Mouse (Mus musculus): ENCODE results near the gene Cd151.

DNA sequence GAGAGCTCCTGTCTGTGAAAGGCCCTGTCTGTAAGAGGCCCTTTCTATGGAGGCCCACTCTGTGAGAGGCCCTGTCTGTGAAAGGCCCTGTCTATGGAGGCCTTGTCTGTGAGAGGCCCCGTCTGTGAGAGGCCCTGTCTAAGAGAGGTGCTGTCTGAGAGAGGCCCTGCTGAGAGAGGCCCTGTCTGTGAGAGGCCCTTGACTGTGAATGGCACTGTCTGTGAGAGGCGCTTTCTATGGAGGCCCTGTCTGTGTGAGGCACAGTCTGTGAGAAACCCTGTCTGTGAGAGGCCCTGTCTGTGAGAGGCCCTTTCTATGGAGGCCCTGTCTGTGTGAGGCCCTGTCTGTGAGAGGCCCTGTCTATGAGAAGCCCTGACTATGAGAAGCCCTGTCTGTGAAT is 39.1 kb downstream of the Cd151 start:
- TF ChIP-seq CTCF (IDR thresholded peaks at IDR 0.05; ENCODE audit: extremely low read depth, insufficient read depth, low read length) (no peak), POLR2A (IDR thresholded peaks at IDR 0.05; ENCODE audit: extremely low read depth, insufficient read depth, low read length) (no peak)
